Mouse (Mus musculus) skeletal muscle tissue, adult 2 months (tissue): ENCODE measurements at regions not wholly inside any gene's neighbourhood (a gene's known extent, or its start where the extent isn't known, plus 50 kb on each side); places are given as distances from the start of the nearest gene placed in this dataset.

Source experiments
- DNase-seq: peaks from one replicate; pipeline ENCODE4 v3.0.0-alpha.2; 2012; ENCODE audit warnings: low read depth, low spot score

GRCm38 (mm10) chr3:38131887-38132220, 352.8 kb downstream of the Ankrd50 start:
- DNase-seq: no peak

GRCm38 (mm10) chr3:38131176-38131886, 353.3 kb downstream of the Ankrd50 start:
- DNase-seq: peak; percentile 49

GRCm38 (mm10) chr3:38130088-38130487, 354.6 kb downstream of the Ankrd50 start:
- DNase-seq: no peak

- DNase-seq: no peak
These were observed 355.5 kb downstream of the Ankrd50 start for GRCm38 (mm10) chr3:38129167-38129500.

- DNase-seq: peak; percentile 58
These were observed 356.0 kb downstream of the Ankrd50 start for GRCm38 (mm10) chr3:38128486-38129166.

- DNase-seq: no peak
These were observed 368.4 kb downstream of the Ankrd50 start for GRCm38 (mm10) chr3:38116071-38116787.

GRCm38 (mm10) chr3:38112568-38112967, 372.1 kb downstream of the Ankrd50 start:
- no peak for DNase-seq

- peak; percentile 6 for DNase-seq
These were observed 379.4 kb downstream of the Ankrd50 start for GRCm38 (mm10) chr3:38105022-38105857.

- no peak for DNase-seq
These were observed 380.1 kb upstream of the Gm5148 start for GRCm38 (mm10) chr3:38104418-38104817.

GRCm38 (mm10) chr3:38102985-38103384, 378.7 kb upstream of the Gm5148 start:
- DNase-seq: no peak

- DNase-seq: no peak
These were observed 377.9 kb upstream of the Gm5148 start for GRCm38 (mm10) chr3:38102181-38102580.

GRCm38 (mm10) chr3:38094370-38094979, 370.2 kb upstream of the Gm5148 start:
- peak; percentile 7 for DNase-seq

- peak; percentile 4 for DNase-seq
These were observed 360.3 kb upstream of the Gm5148 start for GRCm38 (mm10) chr3:38084548-38084947.

GRCm38 (mm10) chr3:38082386-38082785, 358.1 kb upstream of the Gm5148 start:
- no peak for DNase-seq

- peak; percentile 53 for DNase-seq
These were observed 352.5 kb upstream of the Gm5148 start for GRCm38 (mm10) chr3:38076835-38077234.

- no peak for DNase-seq
These were observed 349.7 kb upstream of the Gm5148 start for GRCm38 (mm10) chr3:38073946-38074345.

GRCm38 (mm10) chr3:38055627-38056026, 331.3 kb upstream of the Gm5148 start:
- no peak for DNase-seq

- no peak for DNase-seq
These were observed 328.7 kb upstream of the Gm5148 start for GRCm38 (mm10) chr3:38052941-38053340.

- no peak for DNase-seq
These were observed 327.5 kb upstream of the Gm5148 start for GRCm38 (mm10) chr3:38051748-38052147.

GRCm38 (mm10) chr3:38050856-38051255, 326.6 kb upstream of the Gm5148 start:
- DNase-seq: no peak

GRCm38 (mm10) chr3:38050366-38050765, 326.1 kb upstream of the Gm5148 start:
- no peak for DNase-seq
